Mouse (Mus musculus) heart, postnatal 0 days (tissue): ENCODE measurements around the gene Ier2. TPM values are rescaled to one million over a fixed set of nuclear protein-coding genes. Genes with fewer than 3 reads are reported as not detected.
"Not testable (repeated sequence)": the region's sequence is repeated elsewhere in the genome, so short reads cannot be mapped to it uniquely, and the experiment has no call there.

ENCODE experiments used
- ATAC-seq: fragments of 200-750 bp; cut with Nextera tagmentation; 2 replicates; pipeline ENCODE4 v1.8.0; 2017; ENCODE audit warnings: low read depth, moderate number of reproducible peaks, moderate library complexity; ENCODE audit not compliant: insufficient read depth
- DNase-seq: peaks from one replicate; pipeline ENCODE4 v3.0.0-alpha.2; 2016; ENCODE audit warnings: low spot score
- H3K27ac ChIP-seq: fragments of 300-500 bp; sonication (generic); 2 replicates; pipeline ENCODE4 v1.5.1; 2014; ENCODE audit warnings: low read depth, mild to moderate bottlenecking
- H3K27me3 ChIP-seq: fragments of 300-500 bp; sonication (generic); 2 replicates; pipeline ENCODE4 v1.6.1; 2014; ENCODE audit warnings: low read length, mixed read lengths; ENCODE audit not compliant: control insufficient read depth, insufficient read depth
- H3K36me3 ChIP-seq: fragments of 300-500 bp; sonication (generic); replicated peaks from 2 replicates; pipeline ENCODE4 v1.6.1; 2014; ENCODE audit warnings: low read length, mixed read lengths; ENCODE audit not compliant: control insufficient read depth, insufficient read depth
- H3K4me1 ChIP-seq: fragments of 300-500 bp; sonication (generic); 2 replicates; pipeline ENCODE4 v1.6.1; 2014; ENCODE audit warnings: antibody characterized with exemption; ENCODE audit not compliant: control insufficient read depth, insufficient read depth
- H3K4me2 ChIP-seq: fragments of 300-500 bp; sonication (generic); 2 replicates; pipeline ENCODE4 v1.6.1; 2014; ENCODE audit warnings: low read depth, mild to moderate bottlenecking, low read length, moderate library complexity
- H3K4me3 ChIP-seq: fragments of 300-500 bp; sonication (generic); 2 replicates; pipeline ENCODE4 v1.5.1; 2014; ENCODE audit warnings: low read depth, low read length
- H3K9ac ChIP-seq: fragments of 300-500 bp; sonication (generic); replicated peaks from 2 replicates; pipeline ENCODE4 v1.6.1; 2014; ENCODE audit warnings: low read depth, low read length, mixed read lengths
- H3K9me3 ChIP-seq: fragments of 300-500 bp; sonication (generic); replicated peaks from 2 replicates; pipeline ENCODE4 v1.6.1; 2016; ENCODE audit warnings: low read length; ENCODE audit not compliant: control insufficient read depth
- CTCF ChIP-seq: IDR thresholded peaks from 2 replicates; pipeline ENCODE4 v1.5.1; 2016; ENCODE audit warnings: antibody characterized with exemption, control low read depth, low read depth
- EP300 ChIP-seq: IDR thresholded peaks from 2 replicates; pipeline ENCODE4 v1.6.1; 2016; ENCODE audit warnings: antibody characterized with exemption, low read depth
- WGBS: fragments of 180-500 bp; shearing (Covaris S2); extraction: QIAGEN DNeasy Blood & Tissue Kit; methylation state at CpG from one replicate; pipeline ENCODE4 v1.1.7; 2014; 5-methylcytosine and 5-hydroxymethylcytosine counted together
- polyA plus RNA-seq: library from polyadenylated mRNA; unstranded; fragments of >200 nt; fragmentation: Nextera tagmentation; extraction: Ambion mirVana; gene quantifications from 2 replicates; pipeline ENCODE4 v1.2.1, GENCODE M21; 2015
- total RNA-seq: library from RNA; depleted of rRNA; stranded (reverse); fragments of >200 nt; gene quantifications from 2 replicates; pipeline ENCODE4 v1.2.3, GENCODE M21; 2014; ENCODE audit warnings: low replicate concordance

The Ier2 gene
- total and polyA plus RNA-seq, 2 experiments from 2014 or later: 23.2 to 33.3 TPM

DNA sequence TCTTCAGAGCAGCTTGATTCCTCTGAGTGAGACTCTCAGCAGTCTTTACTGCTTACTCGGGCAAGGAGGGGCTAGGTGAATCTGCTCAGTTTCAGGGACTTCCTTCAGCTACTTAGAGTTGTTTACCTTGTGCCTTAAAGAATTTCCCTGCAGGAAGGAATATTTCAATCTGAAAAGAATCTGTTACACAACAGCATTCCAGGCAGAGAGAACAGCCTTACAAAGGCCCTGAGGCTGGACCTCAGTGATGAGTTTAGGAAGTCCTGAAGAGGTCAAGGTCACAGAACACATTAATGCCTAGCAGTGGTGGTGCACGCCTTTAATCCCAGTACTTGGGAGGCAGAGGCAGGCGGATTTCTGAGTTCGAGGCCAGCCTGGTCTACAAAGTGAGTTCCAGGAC lies 30.8 kb downstream of the Ier2 start:
- H3K9me3 ChIP-seq: no peaks in the 10 kb centered on the region
- H3K4me1 ChIP-seq: no peaks in the 10 kb centered on the region
- no peak overlapping the region for H3K4me3 ChIP-seq
- WGBS: 86% methylated on average over 4 of the region's 4 CpGs
- H3K27ac ChIP-seq: no peak overlapping the region
- no peaks in the 10 kb centered on the region for H3K27me3 ChIP-seq
- DNase-seq (no peak), ATAC-seq (no peak)
- TF ChIP-seq EP300: no peak
- TF ChIP-seq CTCF: no peak
- H3K9ac ChIP-seq: no peak overlapping the region
- no peaks in the 10 kb centered on the region for H3K36me3 ChIP-seq
- no peak overlapping the region for H3K4me2 ChIP-seq

DNA sequence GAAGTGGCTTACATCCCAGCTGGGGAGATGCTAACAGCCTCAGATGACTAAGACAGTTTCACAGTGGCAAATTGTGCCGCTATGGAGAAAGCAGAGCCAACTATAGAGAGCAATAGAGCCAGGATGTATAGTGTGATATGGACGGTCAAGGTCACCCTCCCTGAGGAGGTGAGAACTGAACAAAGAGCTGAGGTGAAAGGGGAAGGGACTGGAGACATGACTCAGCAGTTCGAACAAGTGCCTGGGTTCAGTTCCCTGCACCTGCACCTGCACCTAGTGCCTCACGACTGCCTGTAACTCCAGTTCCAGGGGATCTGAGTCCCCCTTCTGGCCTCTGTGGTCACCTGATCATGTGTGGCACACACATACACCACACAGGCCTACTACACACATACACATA lies 32.5 kb downstream of the Ier2 start:
- ATAC-seq (no peak), DNase-seq (no peak)
- Histone ChIP-seq H3K4me3 (no peak overlapping the region), H3K4me1 (no peaks in the 10 kb centered on the region), H3K27ac (no peak overlapping the region), H3K4me2 (no peak overlapping the region), H3K9me3 (no peaks in the 10 kb centered on the region), H3K36me3 (no peaks in the 10 kb centered on the region), H3K27me3 (no peaks in the 10 kb centered on the region), H3K9ac (no peak overlapping the region)
- WGBS: 59% methylated on average over 4 of the region's 4 CpGs
- no peak for TF ChIP-seq CTCF
- TF ChIP-seq EP300: no peak

DNA sequence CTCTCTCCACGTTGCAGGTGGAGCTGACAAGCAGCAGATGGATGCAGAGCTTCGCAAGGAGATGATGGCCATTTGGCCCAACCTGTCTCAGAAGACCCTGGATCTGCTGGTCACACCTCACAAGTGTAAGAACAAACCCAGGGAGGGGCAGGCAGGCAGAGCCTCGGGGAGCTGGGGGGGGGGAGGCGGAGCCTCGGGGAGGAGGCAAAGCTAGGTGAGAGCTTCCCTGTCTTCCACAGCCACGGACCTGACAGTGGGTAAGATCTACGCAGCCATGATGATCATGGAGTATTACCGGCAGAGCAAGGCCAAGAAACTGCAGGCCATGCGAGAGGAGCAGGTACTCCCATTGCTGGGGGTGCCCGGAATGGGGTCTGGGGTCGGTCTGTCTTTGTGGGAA lies 33.1 kb downstream of the Ier2 start:
- 72% methylated on average over 11 of the region's 11 CpGs for WGBS

DNA sequence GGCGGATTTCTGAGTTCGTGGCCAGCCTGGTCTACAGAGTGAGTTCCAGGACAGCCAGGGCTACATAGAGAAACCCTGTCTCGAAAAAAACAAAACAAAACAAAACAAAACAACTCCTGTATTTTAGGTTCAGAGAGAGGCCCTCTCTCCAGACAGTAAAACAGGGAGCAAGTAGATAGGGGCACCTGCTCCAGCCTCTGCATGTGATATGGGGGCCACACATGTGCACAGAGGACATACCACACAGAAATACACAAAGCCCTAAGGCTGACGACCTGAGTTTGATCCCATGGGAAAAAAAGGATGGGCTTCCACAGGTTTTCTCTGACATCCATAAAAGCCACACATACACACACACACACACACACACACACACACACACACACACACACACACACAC lies 39.2 kb downstream of the Ier2 start:
- ATAC-seq, H3K9me3 ChIP-seq, H3K4me3 ChIP-seq, H3K36me3 ChIP-seq, H3K9ac ChIP-seq, DNase-seq, H3K4me2 ChIP-seq, H3K27me3 ChIP-seq, H3K27ac ChIP-seq, H3K4me1 ChIP-seq: not testable (repeated sequence)
- WGBS: 76% methylated on average over 4 of the region's 4 CpGs

More for the DNA sequence above, 33.1 kb downstream of the Ier2 start:
- no peak for ATAC-seq
- H3K4me1 ChIP-seq: no peaks in the 10 kb centered on the region
- no peaks in the 10 kb centered on the region for H3K27me3 ChIP-seq
- DNase-seq: no peak
- TF ChIP-seq EP300: no peak
- TF ChIP-seq CTCF: no peak
- no peak overlapping the region for H3K27ac ChIP-seq
- no peaks in the 10 kb centered on the region for H3K36me3 ChIP-seq
- H3K4me3 ChIP-seq: no peak overlapping the region
- no peaks in the 10 kb centered on the region for H3K9me3 ChIP-seq
- H3K9ac ChIP-seq: no peak overlapping the region
- H3K4me2 ChIP-seq: no peak overlapping the region

DNA sequence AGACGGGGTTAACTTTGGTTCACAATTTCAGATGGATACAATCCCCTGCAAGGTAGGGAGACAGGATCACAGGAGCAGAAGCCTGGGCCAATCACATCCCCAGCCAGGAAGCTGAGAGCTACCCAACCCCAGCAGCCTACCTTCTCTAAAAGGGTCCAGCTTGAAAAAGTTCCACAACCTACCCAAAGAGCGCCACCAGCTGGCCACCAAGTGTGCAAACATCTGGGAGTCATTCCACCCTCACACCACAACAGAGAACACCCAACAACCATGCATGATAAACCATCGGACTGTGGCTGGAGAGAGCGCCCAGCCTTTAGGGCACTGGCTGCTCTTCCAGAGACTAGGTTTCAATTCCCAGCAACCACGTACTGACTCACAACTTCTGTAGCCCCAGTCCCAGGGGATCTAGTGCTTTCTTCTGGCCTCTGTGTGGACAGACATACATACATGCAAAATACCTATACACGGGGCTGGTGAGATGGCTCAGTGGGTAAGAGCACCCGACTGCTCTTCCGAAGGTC lies 41.5 kb downstream of the Ier2 start:
- no peak overlapping the region for H3K27ac ChIP-seq
- TF ChIP-seq CTCF: no peak
- TF ChIP-seq EP300: no peak
- H3K27me3 ChIP-seq: 0 out of 2 replicates have a peak, but pooled peaks cover 4% of the 10 kb centered on the region
- WGBS: 72% methylated on average over 8 of the region's 8 CpGs
- H3K9ac ChIP-seq: no peak overlapping the region
- no peak overlapping the region for H3K4me2 ChIP-seq
- H3K36me3 ChIP-seq: no peaks in the 10 kb centered on the region
- DNase-seq: no peak
- H3K4me3 ChIP-seq: no peak overlapping the region
- no peaks in the 10 kb centered on the region for H3K9me3 ChIP-seq
- ATAC-seq: no peak
- H3K4me1 ChIP-seq: no peaks in the 10 kb centered on the region

DNA sequence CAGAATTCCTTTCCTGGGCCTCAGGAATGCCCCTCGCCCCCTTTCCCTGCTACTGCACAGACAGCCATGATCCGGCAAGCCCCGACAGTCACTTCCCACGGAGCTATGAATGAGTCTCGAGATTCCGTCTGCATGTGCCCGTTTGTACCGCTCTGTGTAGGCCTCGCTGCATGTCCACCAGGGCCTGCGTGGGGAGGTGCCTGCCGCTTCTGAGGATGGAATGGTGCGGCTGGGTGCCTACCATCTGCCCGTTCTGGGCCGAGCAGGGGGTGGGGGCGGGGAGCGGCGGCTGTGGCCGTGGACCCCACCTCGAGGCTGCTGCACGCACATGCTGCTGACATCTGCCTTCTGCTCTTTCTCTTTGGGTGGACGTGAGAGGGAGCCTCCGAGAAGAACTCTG lies 45.6 kb downstream of the Ier2 start:
- WGBS: 40% methylated on average over 22 of the region's 22 CpGs

More for the DNA sequence above, 45.6 kb downstream of the Ier2 start:
- Histone ChIP-seq H3K9ac (no peak overlapping the region), H3K27me3 (peaks cover 9% of the 10 kb centered on the region; the same call in 1 of the 2 replicates), H3K4me1 (no peaks in the 10 kb centered on the region), H3K9me3 (no peaks in the 10 kb centered on the region), H3K36me3 (no peaks in the 10 kb centered on the region), H3K4me2 (no peak overlapping the region), H3K27ac (no peak overlapping the region), H3K4me3 (no peak overlapping the region)
- no peak for DNase-seq
- ATAC-seq: no peak
- TF ChIP-seq EP300: no peak
- no peak for TF ChIP-seq CTCF
